ENCODE assay signal across 8 mouse cellular contexts in the genomic region with DNA sequence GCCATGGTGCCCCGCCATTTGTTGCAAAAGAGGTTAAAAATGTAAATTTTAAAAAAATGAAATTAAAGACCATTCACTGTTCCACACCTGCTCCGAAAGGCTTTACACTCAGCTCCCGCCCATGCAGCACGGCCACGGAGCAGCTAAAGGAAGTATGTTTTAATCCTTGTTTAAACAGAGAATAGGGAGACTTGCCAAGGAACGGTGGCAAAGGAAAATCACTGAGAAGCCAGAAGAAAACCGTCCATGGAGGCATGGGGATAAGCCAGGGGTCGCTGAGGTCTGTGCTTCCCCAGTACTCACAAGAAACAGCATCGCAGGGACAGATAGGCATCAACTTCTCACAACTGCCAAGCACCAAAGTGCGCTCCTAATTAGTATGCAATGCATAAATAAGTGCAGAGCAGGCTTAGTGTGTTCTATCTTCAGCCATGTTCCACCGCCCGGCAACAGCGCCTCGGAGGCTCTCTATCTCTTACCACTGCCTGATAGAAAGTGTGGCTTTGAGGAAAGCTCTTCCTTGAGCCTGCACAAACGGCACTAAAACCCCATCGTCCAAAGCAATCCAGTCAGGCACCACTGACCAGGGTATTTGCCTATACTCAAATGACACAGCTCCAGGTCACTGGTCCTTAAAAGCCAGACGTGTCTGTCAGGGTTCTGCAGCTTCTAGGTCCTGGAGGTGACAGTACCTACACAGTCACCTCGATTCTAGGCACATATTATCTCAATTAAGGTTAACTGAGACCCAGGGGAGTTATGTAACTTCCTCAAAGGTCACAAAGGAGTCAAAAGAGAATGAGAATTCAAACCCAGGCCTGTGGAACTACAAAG.
DNase-seq lines count a peak whose midpoint lies in the region; ATAC-seq lines count a peak whose summit lies in the region.

No protein-coding gene starts in this region.

- ATAC-seq in midbrain, embryonic 13.5 days = peak; percentile 69

- no peaks in the 10 kb centered on the region for H3K27me3 ChIP-seq in midbrain, embryonic 13.5 days

- H3K9ac ChIP-seq in midbrain, embryonic 13.5 days (replicated peaks) = peak overlapping the region; percentile 15

- peak; percentile 89 for DNase-seq in heart, adult 11 months
- DNase-seq in heart, adult 9 months (ENCODE audit: low spot score in 2 of 2) = no peak
- peak; percentile 13 for DNase-seq in gonadal fat pad, adult 2 months (ENCODE audit: low read depth)
- DNase-seq in kidney, postnatal 14 days = peak; percentile 40
- no peak for DNase-seq in layer of hippocampus, adult 18-20 months (ENCODE audit: low spot score in 2 of 2)
- no peak for DNase-seq in ovary, postnatal 36 days (ENCODE audit: low spot score)
- no peak for DNase-seq in adipocyte (ENCODE audit: low spot score)

- H3K36me3 ChIP-seq in midbrain, embryonic 13.5 days = no peaks in the 10 kb centered on the region

- H3K4me2 ChIP-seq in midbrain, embryonic 13.5 days (replicated peaks) = peak overlapping the region; percentile 33

- peak overlapping the region; percentile 60 for H3K27ac ChIP-seq in midbrain, embryonic 13.5 days

- H3K4me1 ChIP-seq in midbrain, embryonic 13.5 days (replicated peaks) = peaks cover 84% of the 10 kb centered on the region

- 23% methylated on average over 18 of the region's 18 CpGs for WGBS in midbrain, embryonic 13.5 days

- H3K4me3 ChIP-seq in midbrain, embryonic 13.5 days (replicated peaks) = peak overlapping the region; percentile 6; the same call in 1 of the 2 replicates

- no peaks in the 10 kb centered on the region for H3K9me3 ChIP-seq in midbrain, embryonic 13.5 days

Comparison
In these comparisons a context has a peak if more than half of its experiments do, and no peak if none do; other contexts are left out.
1. DNase-seq: peak in heart, adult 11 months (single experiment), gonadal fat pad, adult 2 months (single experiment) and kidney, postnatal 14 days (single experiment); none in heart, adult 9 months (0 of 2), layer of hippocampus, adult 18-20 months (0 of 2), ovary, postnatal 36 days (single experiment) and adipocyte (single experiment).